Mouse (Mus musculus): ENCODE measurements around the gene Nrg3.
"Not testable (repeated sequence)": the region's sequence is repeated elsewhere in the genome, so short reads cannot be mapped to it uniquely, and the experiment has no call there.

Nrg3 gene

DNA sequence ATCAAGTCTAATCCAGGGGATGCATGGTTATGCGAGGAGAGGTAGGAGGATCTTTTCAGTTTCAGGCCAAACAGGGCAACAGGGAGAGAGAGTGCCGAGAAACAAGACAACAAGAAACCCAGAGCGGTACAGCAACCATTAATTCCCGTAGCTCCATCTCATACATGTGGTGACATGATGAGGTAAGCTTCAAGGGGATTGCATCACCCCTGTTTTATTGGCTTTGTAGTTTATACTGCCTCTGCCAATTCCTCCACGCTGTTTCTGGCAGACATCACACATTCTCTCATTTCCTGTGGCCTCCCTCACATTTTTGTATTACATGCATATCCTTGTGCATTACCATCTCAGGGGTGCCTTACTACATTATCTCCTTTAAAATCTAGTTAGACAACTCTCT lies 280.9 kb downstream of the Nrg3 start:
- DNase-seq: no peak

DNA sequence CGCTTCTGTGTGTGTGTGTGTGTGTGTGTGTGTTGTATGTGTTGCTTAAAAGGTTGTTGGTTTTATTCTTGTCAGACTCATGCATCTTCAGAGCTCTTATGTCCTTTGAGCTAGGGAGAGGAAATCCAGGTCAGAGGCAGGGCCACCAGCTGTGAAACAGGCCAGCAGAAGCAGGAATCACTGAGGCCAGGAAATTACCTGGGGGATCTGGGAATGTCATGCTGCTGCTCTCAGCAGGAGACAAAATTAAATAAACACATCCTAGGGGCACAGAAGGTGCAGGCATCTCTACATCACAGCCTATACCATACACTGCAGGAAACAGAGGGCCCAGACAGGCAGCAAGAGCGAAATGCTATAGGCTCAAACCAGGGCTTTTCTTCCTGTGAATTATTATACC lies 299.2 kb downstream of the Nrg3 start:
- DNase-seq: no peak

DNA sequence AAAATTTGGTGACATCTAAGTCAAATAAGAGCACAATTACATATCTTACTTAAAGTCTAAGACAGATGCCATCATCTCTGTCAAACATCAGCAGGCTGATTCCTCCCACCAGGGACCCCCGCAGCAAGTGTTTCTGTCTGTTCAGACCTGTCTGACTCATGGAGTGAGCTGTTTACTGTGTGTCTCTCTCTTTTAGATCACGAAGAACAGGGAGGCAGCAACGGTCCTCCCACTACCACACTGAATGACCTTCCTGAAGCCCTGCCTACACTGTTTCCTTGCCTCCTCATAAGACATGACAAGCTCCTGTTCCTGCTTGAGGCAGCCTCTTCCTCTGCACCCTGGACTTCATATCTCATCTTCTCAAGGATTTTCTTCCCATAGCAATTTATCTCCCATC lies 312.7 kb downstream of the Nrg3 start:
- no peak for DNase-seq

DNA sequence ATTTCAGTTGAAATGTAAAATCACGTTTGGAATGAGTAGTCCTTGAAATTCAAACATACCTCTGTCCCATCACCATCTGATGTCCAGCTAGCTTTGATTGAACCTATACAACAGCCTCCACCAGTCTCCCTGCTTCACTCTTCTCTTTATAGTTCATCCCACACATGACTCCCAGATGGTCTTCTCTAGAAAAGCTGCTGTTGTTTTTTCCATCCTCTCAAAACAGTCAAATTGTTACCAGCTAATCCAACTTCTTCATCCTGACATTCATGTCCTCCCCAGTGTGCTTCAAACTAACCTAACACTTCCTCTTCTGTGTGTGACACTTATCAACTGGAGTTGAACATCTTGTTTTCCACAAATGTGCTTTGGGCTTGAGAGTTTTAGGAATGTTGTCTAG lies 317.4 kb downstream of the Nrg3 start:
- DNase-seq: no peak

DNA sequence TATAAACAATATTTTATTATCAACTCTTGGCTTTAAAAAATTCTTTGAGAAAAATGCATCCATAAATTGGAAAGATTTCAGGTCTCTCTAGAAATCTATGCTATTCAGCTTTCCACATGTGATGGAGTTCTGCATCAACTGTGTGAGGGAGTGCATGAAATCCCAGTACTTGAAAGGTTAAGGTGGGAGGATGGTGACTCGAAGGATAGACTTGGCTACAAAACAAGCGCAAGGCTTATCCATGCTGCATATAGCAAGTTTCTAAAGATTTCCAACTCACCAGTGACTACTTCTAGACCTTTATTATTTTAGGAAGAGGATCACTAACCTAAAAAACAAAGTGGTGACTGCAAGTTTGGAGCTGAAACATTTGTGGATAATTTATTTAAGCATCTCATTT lies 343.1 kb downstream of the Nrg3 start:
- DNase-seq: no peak

DNA sequence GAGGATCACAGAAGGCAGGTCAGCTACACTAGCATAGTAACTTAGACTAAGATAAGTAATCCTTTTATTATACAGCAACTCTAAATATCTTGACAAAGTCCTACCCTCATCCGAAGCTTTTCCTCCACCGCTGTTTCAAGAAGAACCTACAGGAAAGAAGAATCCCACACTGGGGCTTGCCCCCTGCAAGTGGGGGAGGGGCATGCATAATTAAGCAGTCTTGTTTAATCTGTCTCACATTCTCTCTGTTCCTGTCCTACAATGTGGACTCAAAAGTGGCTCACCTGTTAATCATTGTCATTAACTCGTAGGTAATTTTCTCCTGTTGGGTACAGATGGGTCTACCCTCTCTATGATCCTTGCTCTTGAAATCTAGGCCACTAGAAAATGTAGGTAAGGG lies 354.9 kb downstream of the Nrg3 start:
- DNase-seq: no peak

DNA sequence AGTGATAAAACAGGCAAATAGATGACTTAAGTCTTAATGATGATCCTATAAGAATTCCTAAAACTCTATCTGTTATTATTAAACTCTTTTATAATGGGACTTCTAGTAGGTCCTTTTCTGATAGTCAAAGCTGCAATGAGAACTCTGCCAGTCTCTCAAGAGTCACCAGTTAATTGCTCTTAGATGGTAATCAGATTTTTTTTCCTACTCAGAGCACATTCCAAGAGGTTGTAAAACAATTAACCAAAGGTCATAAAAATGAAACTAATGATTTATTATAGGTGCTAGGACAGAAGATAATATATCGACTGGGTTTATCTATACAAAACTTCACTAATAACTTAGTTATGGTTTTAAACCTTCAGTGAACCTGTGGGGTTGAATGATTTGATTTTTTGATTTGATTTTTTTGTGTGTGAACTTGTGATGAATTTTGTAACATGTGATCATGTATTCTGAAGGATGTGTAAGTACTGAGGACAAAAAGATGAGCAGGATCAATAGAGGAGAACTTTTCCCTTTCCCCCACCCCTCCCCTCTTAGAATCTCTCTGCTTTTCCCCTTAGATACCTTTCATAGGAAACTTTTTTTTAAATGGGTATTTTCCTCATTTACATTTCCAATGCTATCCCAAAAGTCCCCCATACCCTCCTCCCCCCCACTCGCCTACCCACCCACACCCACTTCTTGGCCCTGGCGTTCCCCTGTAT lies 356.2 kb downstream of the Nrg3 start:
- not testable (repeated sequence) for DNase-seq

DNA sequence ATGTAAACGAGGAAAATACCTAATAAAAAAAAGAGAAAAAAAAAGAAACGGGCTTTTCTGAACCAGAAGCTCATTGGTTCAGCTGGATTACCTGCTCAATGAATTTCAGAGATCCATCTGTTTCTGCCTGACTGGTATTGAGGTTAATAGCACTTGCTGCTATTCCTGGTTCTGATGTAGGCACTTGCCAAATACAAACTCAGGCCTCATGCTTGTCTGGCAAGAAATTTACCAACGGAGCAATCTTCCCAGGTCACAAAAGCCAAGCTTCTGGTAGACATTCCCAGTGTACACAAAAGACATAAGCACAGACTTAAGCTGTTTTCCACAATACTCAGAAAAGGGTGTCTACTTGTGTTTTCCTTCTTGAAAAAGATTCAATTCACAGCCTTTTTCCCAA lies 363.3 kb downstream of the Nrg3 start:
- DNase-seq: no peak

DNA sequence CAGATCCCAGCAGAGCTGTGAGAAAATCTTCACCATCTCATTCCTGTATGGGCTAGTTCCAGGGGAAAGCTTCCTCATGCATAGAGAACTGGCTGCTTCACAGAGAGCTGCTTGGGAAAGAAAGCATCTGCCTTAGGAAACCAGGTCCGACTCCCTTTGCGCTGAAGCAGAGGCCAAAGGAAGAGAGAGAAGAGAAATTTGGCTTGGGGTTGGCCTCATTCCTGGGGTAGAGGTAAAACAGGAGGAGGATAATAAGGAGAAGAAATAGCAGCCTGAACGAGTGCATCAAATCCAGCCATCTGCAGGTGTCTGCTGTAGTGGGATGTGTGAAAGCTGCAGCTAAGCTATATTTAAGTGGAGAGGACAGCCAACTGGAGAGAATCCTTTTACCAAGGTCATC lies 366.1 kb downstream of the Nrg3 start:
- DNase-seq: no peak

DNA sequence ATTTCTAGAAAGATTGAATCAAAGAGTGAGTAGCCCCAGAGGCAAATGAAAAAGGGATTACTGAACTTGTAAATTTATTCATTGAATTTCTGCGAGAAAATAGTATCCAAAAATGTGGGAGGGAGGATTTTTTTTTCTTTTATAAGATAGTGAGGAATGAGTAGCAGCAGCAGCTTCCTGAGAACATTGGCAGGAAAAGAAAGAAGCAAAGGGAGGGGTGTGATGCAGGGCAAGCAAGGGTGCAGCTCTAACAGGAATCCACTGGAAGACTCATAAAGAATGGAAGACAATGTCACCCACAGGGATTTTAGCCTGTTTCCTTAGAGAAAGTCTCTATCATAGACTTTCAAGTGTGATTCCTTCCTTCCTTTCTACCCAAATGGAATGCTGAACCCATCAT lies 377.7 kb downstream of the Nrg3 start:
- DNase-seq: no peak

DNA sequence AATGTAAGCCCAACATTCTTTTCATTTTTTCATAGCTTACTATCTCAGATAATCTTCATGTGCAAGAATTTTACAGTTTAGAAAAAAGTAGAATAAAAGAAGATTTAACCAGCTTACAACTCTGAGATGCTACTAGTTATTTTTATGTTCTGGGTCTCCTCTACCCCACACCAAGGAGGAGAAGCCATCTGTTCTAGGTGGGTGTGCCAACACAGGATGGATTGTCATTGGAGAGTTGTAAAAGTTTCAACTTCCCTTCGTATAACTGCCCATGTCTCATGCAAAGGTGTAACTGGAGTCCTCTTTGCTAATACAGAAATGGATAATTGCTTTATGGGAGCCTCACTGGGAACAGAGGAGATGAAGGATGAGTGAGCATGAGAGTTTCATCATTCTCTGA lies 393.4 kb downstream of the Nrg3 start:
- no peak for DNase-seq

DNA sequence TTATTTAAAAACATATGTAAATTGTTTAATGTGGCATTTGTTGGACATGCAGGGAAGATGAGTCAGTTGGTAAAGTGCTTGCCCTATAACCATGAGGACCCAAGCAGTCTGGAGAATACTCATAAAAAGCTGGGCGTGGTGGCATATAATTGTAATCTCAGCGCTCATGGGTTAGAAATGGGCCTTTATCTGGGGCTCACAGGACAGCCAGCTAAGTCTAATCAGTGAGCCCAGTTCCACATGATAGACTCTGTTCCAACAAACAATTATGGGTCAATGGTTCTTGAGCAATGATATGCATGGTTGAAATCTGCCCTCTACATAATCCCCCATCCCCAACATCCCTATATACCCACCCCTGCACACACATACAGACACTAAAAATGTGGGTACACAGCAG lies 421.3 kb downstream of the Nrg3 start:
- no peak for DNase-seq

DNA sequence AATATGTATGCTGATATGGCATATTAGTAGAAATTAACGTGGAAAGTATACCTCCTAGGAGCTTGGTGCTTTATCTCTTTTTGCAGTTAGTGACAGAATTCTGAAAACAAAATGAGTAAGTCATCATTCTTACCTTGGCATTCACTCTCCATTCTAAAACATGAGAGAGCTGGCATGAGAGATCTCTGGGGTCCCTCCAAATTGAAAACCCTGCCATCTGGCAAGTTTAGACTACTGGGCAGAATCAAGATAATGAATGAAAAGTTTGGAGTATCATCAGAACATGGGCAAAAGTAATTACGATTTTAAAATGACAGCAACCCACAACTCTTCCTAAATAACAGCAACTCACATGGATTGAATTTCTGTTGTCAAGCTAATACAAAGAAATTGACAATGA lies 423.9 kb downstream of the Nrg3 start:
- no peak for DNase-seq

DNA sequence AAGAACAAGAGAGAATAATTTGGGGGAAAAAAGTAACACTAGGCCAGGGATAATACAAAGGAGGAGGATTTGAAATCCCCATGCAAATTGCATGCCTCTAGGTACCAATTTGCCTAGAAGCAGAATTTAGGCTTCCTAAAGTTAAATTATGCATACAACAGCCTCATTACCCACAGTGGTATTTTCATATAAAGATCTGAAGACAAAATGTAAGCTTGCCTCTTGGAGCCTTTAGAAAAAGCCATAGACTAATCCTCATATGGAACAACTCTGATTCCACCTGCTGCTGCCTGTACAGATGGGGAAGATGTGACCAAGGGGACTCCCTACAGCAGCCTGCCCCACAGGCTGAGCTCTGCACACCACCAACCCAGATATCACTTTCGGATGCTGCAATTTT lies 428.6 kb downstream of the Nrg3 start:
- DNase-seq: no peak

DNA sequence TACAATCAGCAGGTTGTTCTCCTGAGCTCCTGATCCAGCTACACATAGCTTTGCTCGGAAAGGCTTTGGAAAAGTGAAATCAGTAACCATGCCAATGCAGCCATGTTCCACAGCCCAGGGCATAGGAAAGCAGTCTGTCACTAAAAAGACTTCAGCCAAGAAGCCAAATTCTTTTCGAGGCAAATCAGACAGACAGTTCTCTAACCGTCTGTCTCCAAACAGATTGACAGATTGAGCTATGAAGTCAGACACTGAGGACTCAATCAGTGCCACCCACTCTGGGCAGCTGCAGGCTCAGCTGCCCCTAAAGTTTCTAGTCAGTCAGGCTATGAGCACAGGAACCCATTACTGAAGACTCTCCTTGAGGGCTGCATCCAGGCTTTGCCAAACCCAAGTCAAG lies 429.1 kb downstream of the Nrg3 start:
- no peak for DNase-seq

DNA sequence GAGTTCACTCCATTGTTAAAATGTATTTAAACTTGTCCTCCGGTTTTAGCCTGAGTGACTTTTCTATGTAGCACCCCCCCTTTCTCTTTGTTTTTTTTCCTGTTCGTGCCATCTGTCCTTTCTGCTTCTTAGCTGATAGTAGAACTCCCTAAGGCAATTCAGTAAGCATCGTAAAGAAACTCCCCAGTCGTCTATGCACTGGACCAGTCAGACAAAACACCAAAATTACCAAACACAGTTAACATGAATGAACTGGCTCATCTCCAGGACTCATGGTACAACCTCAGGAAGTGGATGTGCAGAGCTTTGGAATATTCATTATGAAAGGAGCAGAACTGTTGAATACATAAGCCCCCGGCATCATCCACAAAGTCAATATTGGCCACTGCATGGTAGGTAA lies 429.5 kb downstream of the Nrg3 start:
- no peak for DNase-seq

DNA sequence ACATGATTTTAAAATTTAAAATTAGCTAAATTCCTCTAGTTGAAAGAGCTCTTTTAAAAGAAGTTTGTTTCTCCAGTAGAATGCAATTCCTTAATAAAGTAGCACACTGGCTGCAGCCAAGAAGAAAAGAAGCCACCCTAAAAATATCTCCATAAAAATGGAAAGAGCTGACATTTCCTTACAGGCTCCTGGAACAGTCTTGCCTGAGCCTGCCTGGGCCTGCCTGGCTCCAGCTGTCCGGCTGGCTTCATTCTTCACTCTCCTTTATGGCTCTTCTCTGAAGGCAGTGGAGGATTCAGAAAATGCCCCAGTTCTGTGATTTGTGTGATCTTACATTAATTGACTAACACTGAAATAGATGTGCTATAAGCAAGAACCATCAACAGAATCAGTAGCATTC lies 433.8 kb downstream of the Nrg3 start:
- peak in 1 of 2 experiments; percentile 3 for DNase-seq

DNA sequence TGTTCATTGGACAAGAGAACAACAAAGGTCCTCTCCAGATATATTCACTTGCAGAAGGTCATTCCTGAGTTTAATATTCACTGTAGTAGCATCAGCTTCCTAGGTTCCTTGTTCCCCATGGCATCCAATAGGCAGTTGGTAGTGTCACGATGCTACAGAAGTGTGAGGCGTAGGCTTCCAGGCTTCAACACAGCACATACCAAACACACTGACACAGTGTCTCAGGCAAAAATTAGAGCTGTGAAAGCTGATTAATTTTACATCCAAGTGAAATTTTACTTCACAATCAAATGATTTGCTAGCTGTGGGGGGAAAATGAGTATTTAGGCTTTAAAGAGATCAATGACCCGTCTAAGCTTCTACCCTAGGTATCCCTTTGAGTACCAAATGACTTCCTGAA lies 438.4 kb downstream of the Nrg3 start:
- no peak for DNase-seq

DNA sequence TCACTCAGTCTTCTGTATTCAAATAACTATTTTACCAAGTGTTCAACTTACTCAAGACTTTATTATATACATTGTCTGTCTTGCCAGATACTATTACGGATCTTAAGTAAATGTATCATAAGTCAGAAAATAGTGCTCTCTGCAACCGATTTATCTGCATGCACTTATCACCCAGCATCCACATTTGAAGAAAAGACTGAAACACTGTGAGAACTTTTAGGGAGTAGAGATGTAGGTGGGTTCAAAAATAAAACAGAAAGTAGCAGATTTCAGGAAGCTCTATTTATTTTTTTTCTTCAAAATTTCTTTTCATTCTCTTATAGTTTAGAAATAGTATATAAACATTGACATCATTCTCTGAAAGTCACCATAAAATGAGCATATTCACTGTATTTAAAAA lies 449.8 kb downstream of the Nrg3 start:
- DNase-seq: no peak

DNA sequence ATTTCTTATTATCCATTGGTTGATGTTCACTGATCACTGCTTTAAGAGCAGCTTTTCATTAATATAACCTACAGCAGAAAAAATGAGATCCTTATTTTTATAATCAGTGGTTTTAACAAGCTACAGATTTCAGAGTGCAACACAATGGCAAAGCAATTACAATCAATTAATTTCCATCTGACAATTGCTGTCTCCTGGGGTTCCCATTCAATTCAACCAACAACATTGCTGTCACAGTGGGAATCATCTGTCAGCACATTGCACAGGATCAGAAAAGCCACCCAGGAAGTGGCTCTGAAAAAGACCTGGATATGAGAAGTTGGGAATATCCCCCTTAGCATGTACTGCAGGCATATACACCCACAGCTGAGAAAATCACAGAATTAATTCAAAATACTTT lies 458.8 kb downstream of the Nrg3 start:
- DNase-seq: no peak

DNA sequence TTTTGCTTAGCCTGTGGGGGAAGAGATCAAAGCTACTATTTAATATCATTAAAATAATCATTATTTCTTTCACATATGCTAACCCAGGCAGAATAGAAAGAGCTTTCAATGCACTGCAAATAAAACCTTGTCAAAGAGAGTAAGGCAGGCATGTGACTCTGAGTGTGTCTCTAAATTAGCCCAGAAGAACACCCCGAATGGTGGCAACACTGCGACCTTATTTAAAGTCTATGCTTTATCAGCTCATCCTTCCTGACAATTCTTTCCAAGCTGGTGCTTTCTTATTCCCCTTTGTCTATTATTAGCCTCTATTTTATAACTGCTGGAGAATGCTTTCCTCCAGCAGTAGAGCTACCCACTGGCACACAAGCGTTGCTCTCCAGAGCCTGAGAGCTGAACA lies 475.0 kb downstream of the Nrg3 start:
- no peak for DNase-seq

DNA sequence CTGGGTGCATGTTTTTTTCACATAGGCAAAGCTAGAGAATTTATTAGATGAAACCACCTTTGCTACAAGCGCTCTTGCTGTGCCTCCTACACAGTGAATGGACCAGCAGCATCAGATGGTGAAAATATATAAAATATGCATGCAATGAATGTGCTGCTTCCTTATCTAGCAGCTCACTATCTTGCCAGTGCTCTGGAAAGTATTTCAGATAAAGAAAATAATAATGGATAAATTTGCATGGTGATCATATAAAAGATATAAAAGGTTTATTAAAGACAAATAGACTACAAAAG lies 480.4 kb downstream of the Nrg3 start:
- DNase-seq: no peak

DNA sequence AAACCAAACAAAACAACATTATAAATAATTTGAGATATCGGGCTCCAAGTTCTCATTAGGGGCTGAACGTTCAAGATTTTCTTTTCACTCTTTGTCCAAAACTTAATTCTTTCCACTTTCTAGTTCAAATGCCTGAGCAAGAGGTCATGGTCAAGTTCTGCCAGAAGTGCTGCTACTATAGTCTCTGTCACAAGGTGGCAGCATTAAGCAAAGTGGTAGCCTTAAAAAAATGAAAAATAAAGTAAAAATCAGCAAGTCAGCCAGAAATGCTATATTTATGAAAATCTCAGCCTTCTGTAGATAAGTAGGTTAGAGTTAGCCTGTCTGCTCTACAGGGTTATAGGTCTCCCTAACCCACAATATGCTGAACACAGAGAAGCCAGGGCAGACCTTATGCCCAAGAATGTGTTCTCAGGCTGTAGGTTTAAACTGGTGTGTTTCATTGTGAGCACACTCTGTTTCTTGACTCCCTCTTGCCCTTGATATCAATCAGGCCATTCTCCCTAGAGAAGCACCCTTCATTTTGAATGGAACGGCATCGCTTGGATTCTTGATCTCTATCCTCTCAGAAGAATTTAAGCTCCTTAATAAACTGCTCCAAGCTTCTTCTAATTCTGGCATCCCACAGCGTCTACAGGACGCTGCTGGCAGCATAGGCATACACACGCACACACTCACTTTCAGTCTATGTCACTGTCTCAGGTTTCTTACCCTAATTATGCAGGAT lies 480.9 kb downstream of the Nrg3 start:
- DNase-seq: no peak

DNA sequence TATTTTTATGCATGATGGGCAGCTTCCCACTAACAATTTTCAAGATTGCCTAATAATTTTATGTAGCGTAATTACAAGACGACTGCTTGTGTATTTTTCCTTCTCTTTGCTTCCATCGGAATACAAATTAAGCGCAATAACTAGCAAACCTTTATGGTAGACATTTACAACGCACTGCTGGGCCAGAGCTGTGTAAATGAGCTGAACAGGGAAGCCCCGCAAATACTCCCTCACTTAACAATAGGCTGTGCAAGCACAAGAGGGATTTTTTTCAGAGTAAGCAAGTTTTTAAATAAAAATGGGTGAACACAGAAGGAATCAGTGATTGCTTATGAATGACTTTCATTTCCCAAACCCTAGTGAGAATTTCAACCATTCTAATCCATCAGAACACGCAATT lies 513.5 kb downstream of the Nrg3 start:
- no peak for DNase-seq

DNA sequence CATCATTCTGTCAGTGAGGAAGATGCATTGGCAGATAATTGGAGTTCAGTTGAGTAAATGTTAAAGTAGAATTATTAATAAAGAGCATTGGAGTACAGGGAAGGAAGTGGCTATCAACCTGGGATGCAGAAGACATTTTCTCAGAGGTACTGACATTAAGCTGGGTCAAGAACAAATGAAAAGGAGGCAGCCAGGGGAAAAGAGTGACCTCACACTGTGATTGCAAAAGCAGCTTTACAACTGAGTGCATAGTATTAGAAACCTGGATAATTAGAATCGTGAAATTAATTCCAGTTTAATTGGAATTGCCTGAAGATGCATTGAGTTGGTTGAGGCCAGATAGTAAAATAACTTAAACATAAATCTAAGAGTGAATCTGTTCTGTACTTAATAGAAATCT lies 535.4 kb downstream of the Nrg3 start:
- DNase-seq: no peak
